Mouse (Mus musculus) ES-E14 (cell line): ENCODE results near the gene Fam193b.

Source experiments
- CHD2 ChIP-seq: IDR thresholded peaks from 2 replicates; pipeline ENCODE4 v1.6.1; 2014; ENCODE audit warnings: mild to moderate bottlenecking, low read depth, low read length, inconsistent platforms
- MAFK ChIP-seq: IDR thresholded peaks from 2 replicates; pipeline ENCODE4 v1.6.1; 2014; ENCODE audit warnings: mild to moderate bottlenecking, low read depth, low read length, inconsistent platforms; ENCODE audit not compliant: insufficient read depth
- ZC3H11A ChIP-seq: IDR thresholded peaks from 2 replicates; pipeline ENCODE4 v1.6.1; 2012; ENCODE audit warnings: low read depth, mild to moderate bottlenecking, inconsistent platforms, low read length, borderline replicate concordance
- ZNF384 ChIP-seq: IDR thresholded peaks from 2 replicates; pipeline ENCODE4 v1.6.1; 2012; ENCODE audit warnings: low read depth, low read length, inconsistent platforms

DNA sequence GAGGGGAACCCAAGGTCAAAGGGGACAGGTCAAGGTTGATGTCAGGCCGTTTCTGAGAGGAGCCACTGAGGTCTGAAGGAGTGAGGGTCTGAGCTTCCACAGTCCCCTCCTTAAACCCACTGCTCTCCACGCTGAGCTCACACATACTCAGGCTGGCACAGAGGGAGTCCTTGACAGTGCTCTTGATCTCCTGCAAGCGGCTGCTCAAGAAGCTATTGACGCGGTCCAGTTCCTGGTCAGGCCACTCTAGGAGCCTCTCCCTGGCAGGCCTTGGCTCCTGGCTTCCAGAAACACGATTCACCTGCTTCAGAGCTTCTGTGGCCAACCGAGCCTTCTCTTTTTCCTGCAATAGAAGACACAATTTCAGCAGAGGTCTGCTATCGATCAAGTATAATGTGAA lies 27.5 kb downstream of the Fam193b start:
- no peak for TF ChIP-seq MAFK
- TF ChIP-seq ZC3H11A, result no peak
- no peak for TF ChIP-seq CHD2
- TF ChIP-seq ZNF384, result no peak
